Mouse (Mus musculus) liver, adult 2 months (tissue): ENCODE results near the gene Rad51b. TPM values are rescaled to one million over a fixed set of nuclear protein-coding genes. Genes with fewer than 3 reads are reported as not detected.
A peak's percentile ranks its signal among the peaks of the same experiment; 100 is the strongest.

ENCODE experiments used
- DNase-seq: peaks from one replicate; pipeline ENCODE4 v3.0.0-alpha.2; 2011; ENCODE audit warnings: low read depth, low spot score; ENCODE audit errors: extremely low read depth
- H3K27ac ChIP-seq: fragments of 200-500 bp; replicated peaks from 2 replicates; pipeline ENCODE4 v1.5.1; 2012; ENCODE audit warnings: low read depth, mild to moderate bottlenecking, control low read depth, inconsistent platforms, low read length; ENCODE audit not compliant: insufficient read depth
- H3K27me3 ChIP-seq: fragments of 200-500 bp; 2 replicates; pipeline ENCODE4 v1.6.1; 2012; ENCODE audit warnings: mild to moderate bottlenecking, moderate library complexity, low read length, inconsistent platforms; ENCODE audit not compliant: control insufficient read depth, insufficient read depth
- H3K36me3 ChIP-seq: fragments of 200-500 bp; 2 replicates; pipeline ENCODE4 v1.6.1; 2012; ENCODE audit warnings: low read length, inconsistent platforms; ENCODE audit not compliant: control insufficient read depth, insufficient read depth
- H3K4me1 ChIP-seq: fragments of 200-500 bp; 2 replicates; pipeline ENCODE4 v1.6.1; 2011; ENCODE audit warnings: low read length; ENCODE audit not compliant: control insufficient read depth, insufficient read depth
- H3K4me3 ChIP-seq: fragments of 200-500 bp; 2 replicates; pipeline ENCODE4 v1.5.1; 2011; ENCODE audit warnings: low read depth, mild to moderate bottlenecking, control low read depth, low read length, moderate library complexity; ENCODE audit not compliant: insufficient read depth
- H3K79me2 ChIP-seq: fragments of 200-500 bp; 2 replicates; pipeline ENCODE4 v1.6.1; 2012; ENCODE audit warnings: inconsistent platforms, mild to moderate bottlenecking, low read length, moderate library complexity; ENCODE audit not compliant: control insufficient read depth, insufficient read depth
- H3K9ac ChIP-seq: fragments of 200-500 bp; 2 replicates; pipeline ENCODE4 v1.6.1; 2012; ENCODE audit warnings: low read depth, mild to moderate bottlenecking, control low read depth, inconsistent platforms, low read length
- CTCF ChIP-seq: fragments of 200-500 bp; IDR thresholded peaks from 2 replicates; pipeline ENCODE4 v1.5.1; 2011; ENCODE audit warnings: low read depth, low read length, control low read depth
- POLR2A ChIP-seq: fragments of 200-500 bp; IDR thresholded peaks from 2 replicates; pipeline ENCODE4 v1.6.1; 2011; ENCODE audit warnings: low read length, control low read depth; ENCODE audit not compliant: insufficient read depth; ENCODE audit errors: extremely low read depth
- WGBS: fragments of 180-500 bp; shearing (Covaris S2); methylation state at CpG from one replicate; pipeline ENCODE4 v1.1.7; 2018; 5-methylcytosine and 5-hydroxymethylcytosine counted together
- polyA plus RNA-seq: library from polyadenylated mRNA; depleted of rRNA; stranded (reverse); fragments of >200 nt; gene quantifications from 2 replicates; pipeline ENCODE4 v1.2.3, GENCODE M21; 2012; rRNA removed
- total RNA-seq: library from RNA; depleted of rRNA; stranded (reverse); fragments of >200 nt; gene quantifications from 2 replicates; pipeline ENCODE4 v1.2.3, GENCODE M21; 2014; rRNA removed

Rad51b gene
- total and polyA plus RNA-seq, 2 experiments, result 0.55 to 1.7 TPM

GRCm38 (mm10) chr12:79860248-79860555, 563.1 kb downstream of the Rad51b start:
- Histone ChIP-seq H3K27me3 (no peaks in the 10 kb centered on the region), H3K27ac (0 out of 2 replicates have a peak overlapping the region, but pooled peaks have one; percentile 0), H3K79me2 (no peaks in the 10 kb centered on the region), H3K36me3 (no peaks in the 10 kb centered on the region), H3K4me3 (no peak overlapping the region), H3K9ac (no peak overlapping the region), H3K4me1 (peaks cover 10% of the 10 kb centered on the region)
- no peak for DNase-seq
- TF ChIP-seq CTCF, result no peak
- TF ChIP-seq POLR2A, result no peak
- 72% methylated on average over 2 of the region's 2 CpGs for WGBS

Other genes starting within 250 kb of the Rad51b start
- gene Pigh, start 207.6 kb upstream of the Rad51b start, total RNA-seq, result 6.0 and 6.4 TPM in 2 replicates
- gene Pigh, start 207.6 kb upstream of the Rad51b start, polyA plus RNA-seq, result 4.4 and 4.6 TPM in 2 replicates
- gene Arg2, start 166.5 kb upstream of the Rad51b start, total RNA-seq, result 0.46 and 0.74 TPM in 2 replicates
- gene Arg2, start 166.5 kb upstream of the Rad51b start, polyA plus RNA-seq, result 0.20 TPM in 1 of 2 replicates, not detected in the other
- gene Vti1b, start 124.6 kb upstream of the Rad51b start, total RNA-seq, result 57.1 and 70.7 TPM in 2 replicates
- gene Vti1b, start 124.6 kb upstream of the Rad51b start, polyA plus RNA-seq, result 29.9 and 34.6 TPM in 2 replicates
- 53.1 and 60.5 TPM in 2 replicates for gene Rdh11, start 105.0 kb upstream of the Rad51b start, total RNA-seq
- 37.9 and 46.4 TPM in 2 replicates for gene Rdh11, start 105.0 kb upstream of the Rad51b start, polyA plus RNA-seq
- not detected in 2 replicates for gene Rdh12, start 88.4 kb upstream of the Rad51b start, total RNA-seq
- not detected in 2 replicates for gene Rdh12, start 88.4 kb upstream of the Rad51b start, polyA plus RNA-seq
- gene Zfyve26, start 978 bp upstream of the Rad51b start, total RNA-seq, result 17.6 and 27.9 TPM in 2 replicates
- 15.4 and 20.5 TPM in 2 replicates for gene Zfyve26, start 978 bp upstream of the Rad51b start, polyA plus RNA-seq